Mouse (Mus musculus): ENCODE data around the gene Cntrl.

DNA sequence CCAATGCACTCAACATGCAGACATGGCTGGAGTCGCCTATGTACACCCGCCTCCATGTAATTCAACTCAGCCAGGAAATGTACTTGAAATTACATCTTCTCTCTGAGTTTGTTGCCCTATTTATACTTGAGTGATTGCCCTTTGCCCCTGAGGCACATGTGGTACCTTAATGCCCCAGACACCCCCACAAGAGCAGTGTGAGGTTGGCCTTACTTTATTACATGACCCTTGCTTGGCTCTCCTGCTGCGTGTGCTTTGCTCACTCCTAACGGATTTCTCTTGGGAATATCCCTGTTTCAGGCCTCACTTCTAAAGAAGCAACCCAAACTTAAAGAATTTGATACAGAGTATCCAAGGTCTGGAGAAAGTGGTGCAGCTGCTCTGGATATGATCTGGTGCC lies 39.0 kb upstream of the Cntrl start:
- no peak for TF ChIP-seq GATA1 (IDR thresholded peaks at IDR 0.05; ENCODE audit: low read length)
- no peak for TF ChIP-seq TAL1 (IDR thresholded peaks at IDR 0.05; ENCODE audit: low read length)

Data from erythroblast, embryonic 14.5 days (primary cell).